Mouse (Mus musculus) heart, embryonic 10.5 days (tissue): Measurements from ENCODE around the gene Gtf2h2. TPM values are rescaled to one million over a fixed set of nuclear protein-coding genes. Genes with fewer than 3 reads are reported as not detected.
"Not testable (repeated sequence)": the region's sequence is repeated elsewhere in the genome, so short reads cannot be mapped to it uniquely, and the experiment has no call there.

Experiments used
- DNase-seq: peaks from one replicate; pipeline ENCODE4 v3.0.0-alpha.2; 2017; ENCODE audit warnings: low spot score
- H3K27ac ChIP-seq: fragments of 300-500 bp; sonication (generic); 2 replicates; pipeline ENCODE4 v1.5.1; 2016; ENCODE audit warnings: mild to moderate bottlenecking
- H3K27me3 ChIP-seq: fragments of 300-500 bp; sonication (generic); 2 replicates; pipeline ENCODE4 v1.6.1; 2016; ENCODE audit warnings: mild to moderate bottlenecking; ENCODE audit not compliant: poor library complexity, insufficient read depth, severe bottlenecking
- H3K36me3 ChIP-seq: fragments of 300-500 bp; sonication (generic); 2 replicates; pipeline ENCODE4 v1.6.1; 2016; ENCODE audit warnings: mild to moderate bottlenecking, moderate library complexity
- H3K4me1 ChIP-seq: fragments of 300-500 bp; sonication (generic); 2 replicates; pipeline ENCODE4 v1.6.1; 2016; ENCODE audit warnings: mild to moderate bottlenecking
- H3K4me3 ChIP-seq: fragments of 300-500 bp; sonication (generic); 2 replicates; pipeline ENCODE4 v1.5.1; 2016; ENCODE audit warnings: mild to moderate bottlenecking, moderate library complexity
- H3K9me3 ChIP-seq: fragments of 300-500 bp; sonication (generic); 2 replicates; pipeline ENCODE4 v1.6.1; 2016; ENCODE audit warnings: mild to moderate bottlenecking, moderate library complexity
- WGBS: fragments of 180-500 bp; shearing (Covaris S2); methylation state at CpG from one replicate; pipeline ENCODE4 v1.1.7; 2016; 5-methylcytosine and 5-hydroxymethylcytosine counted together
- polyA plus RNA-seq: library from polyadenylated mRNA; unstranded; fragments of >200 nt; fragmentation: Nextera tagmentation; extraction: Ambion mirVana; gene quantifications from 2 replicates; pipeline ENCODE4 v1.2.1, GENCODE M21; 2016

The Gtf2h2 gene
- polyA plus RNA-seq, 1 experiment from 2014 or later = 73.5 TPM

DNA sequence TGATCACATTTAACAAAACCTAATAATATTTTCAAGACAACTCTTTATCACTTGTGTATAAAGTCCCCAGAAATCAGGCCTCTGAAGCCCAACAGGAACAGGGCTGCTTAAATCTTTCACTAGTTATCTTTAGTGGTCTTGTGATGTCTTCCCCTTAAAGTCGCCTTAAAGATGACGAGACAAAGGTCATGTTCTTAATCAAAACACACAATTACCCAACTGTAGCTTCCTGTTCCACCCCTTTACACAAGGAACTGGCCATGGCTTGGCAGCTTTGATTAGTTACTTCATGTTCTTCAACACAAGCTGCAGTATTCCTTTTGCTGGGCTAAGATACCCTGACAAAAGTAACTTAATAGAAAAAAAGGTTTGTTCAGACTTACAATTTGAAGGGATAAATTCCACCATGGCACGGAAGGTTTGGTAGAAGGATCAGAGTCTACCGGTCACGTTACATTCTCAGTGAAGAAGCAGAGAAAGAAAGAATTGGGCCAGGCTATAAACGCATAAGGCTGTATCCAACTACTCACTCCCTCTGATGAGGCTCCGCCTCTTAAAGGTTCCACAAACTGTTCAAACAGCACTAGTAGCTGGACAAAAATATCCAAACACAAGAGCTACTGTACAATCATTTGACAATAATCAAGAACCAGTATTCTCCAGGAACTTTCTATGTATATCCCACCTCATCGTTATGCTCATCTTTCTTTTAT lies 39.8 kb downstream of the Gtf2h2 start, which contains the start of gene Naip1:
Naip1 (minus strand) TSS at position 455 of the 713 bp plus-strand sequence.
- H3K27ac ChIP-seq, DNase-seq, H3K9me3 ChIP-seq, H3K36me3 ChIP-seq, H3K27me3 ChIP-seq, H3K4me1 ChIP-seq, H3K4me3 ChIP-seq: not testable (repeated sequence)
- 71% methylated on average over 8 of the region's 8 CpGs for WGBS

DNA sequence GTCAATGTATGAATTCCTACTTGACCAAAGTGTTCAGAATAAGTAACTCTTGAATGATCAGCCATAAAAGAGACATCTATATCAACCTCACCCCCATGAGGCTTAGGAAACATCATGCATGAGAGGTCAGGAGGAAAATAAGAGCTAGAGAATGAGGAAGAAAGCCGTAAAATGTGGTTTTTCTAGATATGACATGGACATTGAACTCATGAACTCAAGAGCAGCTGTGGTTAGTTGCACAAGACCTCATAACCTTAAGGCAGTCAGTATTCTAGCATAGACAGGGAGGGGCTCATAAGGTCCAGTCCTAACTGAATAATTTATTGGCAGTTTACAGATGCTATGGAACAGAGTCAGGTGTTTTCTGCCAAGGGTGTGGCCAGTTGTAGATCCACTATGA lies 42.9 kb downstream of the Gtf2h2 start:
- Histone ChIP-seq H3K27ac (no peak overlapping the region), H3K27me3 (no peaks in the 10 kb centered on the region), H3K36me3 (no peaks in the 10 kb centered on the region), H3K4me1 (no peaks in the 10 kb centered on the region), H3K4me3 (no peak overlapping the region), H3K9me3 (no peaks in the 10 kb centered on the region)
- 86% methylated on average over 1 of the region's 1 CpGs for WGBS
- no peak for DNase-seq

DNA sequence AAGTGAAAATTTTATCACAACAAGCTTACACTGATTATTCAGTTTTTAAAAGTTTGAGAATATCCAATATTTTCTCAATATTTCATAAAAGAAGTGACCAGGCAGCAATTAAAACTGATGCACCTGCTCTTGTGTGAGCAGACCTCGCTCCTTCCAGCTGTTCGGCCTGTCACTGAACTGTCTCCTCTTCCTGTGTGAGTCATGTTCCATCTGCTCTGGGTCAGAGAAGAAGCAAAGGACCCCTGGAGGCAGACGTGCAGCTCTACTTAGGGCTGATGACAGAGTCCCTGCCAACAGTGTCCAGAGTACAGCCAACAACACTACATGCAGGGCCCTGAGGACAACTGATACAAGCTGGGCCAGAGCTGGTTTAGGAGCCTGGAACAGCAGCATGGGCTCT lies 52.3 kb downstream of the Gtf2h2 start:
- Histone ChIP-seq H3K27ac (no peak overlapping the region), H3K9me3 (no peaks in the 10 kb centered on the region), H3K4me1 (no peaks in the 10 kb centered on the region), H3K36me3 (no peaks in the 10 kb centered on the region), H3K4me3 (no peak overlapping the region), H3K27me3 (no peaks in the 10 kb centered on the region)
- DNase-seq = no peak
- WGBS = 48% methylated on average over 3 of the region's 3 CpGs

DNA sequence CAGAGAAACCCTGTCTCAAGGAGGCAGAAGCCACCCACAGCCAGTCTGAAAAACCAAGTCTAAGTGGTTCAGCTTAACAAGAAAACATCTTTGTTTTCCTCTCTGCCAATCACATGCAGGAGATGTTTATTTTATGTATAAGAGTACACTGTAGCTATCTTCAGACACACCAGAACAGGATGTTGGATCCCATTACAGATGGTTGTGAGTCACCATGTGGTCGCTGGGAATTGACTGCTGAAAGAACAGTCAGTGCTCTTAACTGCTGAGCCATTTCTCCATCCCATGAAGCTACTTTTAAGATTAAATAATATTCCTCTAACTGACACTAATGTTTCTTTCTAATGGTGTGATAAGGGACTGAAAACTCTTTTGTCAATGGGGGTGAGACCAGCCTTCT lies 53.7 kb downstream of the Gtf2h2 start:
- H3K27me3 ChIP-seq = no peaks in the 10 kb centered on the region
- H3K27ac ChIP-seq = no peak overlapping the region
- no peaks in the 10 kb centered on the region for H3K36me3 ChIP-seq
- no peaks in the 10 kb centered on the region for H3K4me1 ChIP-seq
- H3K4me3 ChIP-seq = no peak overlapping the region
- DNase-seq = no peak
- H3K9me3 ChIP-seq = no peaks in the 10 kb centered on the region
- WGBS = 35% methylated on average over 1 of the region's 1 CpGs

DNA sequence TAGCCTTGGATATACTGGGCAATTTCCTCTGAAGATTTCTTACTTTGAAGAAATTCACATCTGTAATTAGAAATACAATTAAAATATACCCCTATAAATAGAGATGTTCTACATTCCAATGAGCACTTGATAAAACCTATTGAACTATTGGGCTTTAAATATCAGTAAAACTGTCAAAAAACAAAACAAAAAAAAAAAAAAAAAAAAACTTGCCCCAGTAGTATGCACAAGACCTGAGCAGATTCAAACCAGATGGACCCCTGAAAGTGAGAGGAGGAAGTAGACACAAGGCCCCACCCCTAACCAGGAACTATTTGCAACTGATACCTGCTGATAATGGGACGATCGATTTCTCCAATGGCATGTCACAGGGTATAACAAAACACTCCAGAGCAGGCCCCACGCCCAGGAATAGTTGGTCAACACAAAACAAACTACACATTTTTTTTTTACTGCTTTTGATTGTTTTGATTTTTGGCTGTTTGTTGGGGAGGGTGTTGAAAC lies 55.0 kb downstream of the Gtf2h2 start:
- H3K4me3 ChIP-seq = no peak overlapping the region
- no peaks in the 10 kb centered on the region for H3K4me1 ChIP-seq
- no peak for DNase-seq
- H3K36me3 ChIP-seq = no peaks in the 10 kb centered on the region
- 60% methylated on average over 3 of the region's 3 CpGs for WGBS
- H3K9me3 ChIP-seq = no peaks in the 10 kb centered on the region
- H3K27ac ChIP-seq = no peak overlapping the region
- no peaks in the 10 kb centered on the region for H3K27me3 ChIP-seq

DNA sequence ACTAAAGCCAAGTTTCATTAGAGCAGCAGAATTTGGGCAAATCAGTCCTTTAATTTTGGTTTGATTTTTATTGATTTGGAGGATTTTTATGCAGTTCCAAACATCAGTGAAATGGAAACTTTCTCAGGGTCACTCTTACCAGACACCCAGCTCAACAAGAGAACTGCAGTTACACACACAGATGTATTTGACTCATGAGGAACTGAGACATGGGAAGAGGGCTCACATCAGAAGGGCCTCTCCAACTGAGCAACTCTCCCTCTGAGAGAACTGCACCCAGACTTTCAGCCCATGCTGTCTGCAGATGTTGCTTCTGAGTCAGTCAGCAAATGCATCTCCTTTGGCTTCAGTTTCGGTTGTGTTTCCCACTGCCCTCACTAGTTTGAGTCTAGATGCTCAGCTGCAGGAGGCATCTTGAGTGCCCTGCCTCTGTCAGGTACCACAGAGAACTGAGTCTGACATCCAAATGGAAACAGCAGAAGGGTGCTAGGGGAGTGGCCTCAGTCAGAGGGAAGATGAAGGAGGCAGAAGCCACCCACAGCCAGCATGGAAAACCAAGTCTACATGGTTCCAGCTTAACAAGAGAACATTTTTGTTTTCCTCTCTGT lies 55.7 kb downstream of the Gtf2h2 start:
- not testable (repeated sequence) for H3K36me3 ChIP-seq, H3K9me3 ChIP-seq, H3K27me3 ChIP-seq, H3K4me3 ChIP-seq, H3K4me1 ChIP-seq, DNase-seq, H3K27ac ChIP-seq
- WGBS = 65% methylated on average over 1 of the region's 1 CpGs

DNA sequence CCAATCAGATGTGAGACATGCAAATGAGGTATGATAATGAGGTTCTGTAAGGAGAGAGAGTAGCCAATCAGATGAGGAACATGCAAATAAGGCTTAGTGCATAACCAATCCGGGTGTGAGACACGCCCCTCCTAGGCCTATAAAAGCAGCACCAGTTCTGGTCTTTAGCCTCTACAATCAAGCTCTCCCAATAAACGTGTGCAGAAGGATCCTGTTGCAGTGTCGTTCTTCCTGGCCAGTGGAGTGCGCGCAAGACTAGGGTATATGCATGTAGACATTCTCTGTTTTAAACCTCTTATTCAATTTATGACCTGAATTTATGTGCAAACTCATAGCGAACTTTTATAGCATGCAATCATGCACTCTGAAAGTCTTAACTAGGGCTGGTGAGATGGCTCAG lies 72.4 kb downstream of the Gtf2h2 start:
- not testable (repeated sequence) for H3K4me3 ChIP-seq, H3K4me1 ChIP-seq, H3K36me3 ChIP-seq, H3K9me3 ChIP-seq, H3K27ac ChIP-seq, H3K27me3 ChIP-seq, DNase-seq
- 86% methylated on average over 7 of the region's 7 CpGs for WGBS

DNA sequence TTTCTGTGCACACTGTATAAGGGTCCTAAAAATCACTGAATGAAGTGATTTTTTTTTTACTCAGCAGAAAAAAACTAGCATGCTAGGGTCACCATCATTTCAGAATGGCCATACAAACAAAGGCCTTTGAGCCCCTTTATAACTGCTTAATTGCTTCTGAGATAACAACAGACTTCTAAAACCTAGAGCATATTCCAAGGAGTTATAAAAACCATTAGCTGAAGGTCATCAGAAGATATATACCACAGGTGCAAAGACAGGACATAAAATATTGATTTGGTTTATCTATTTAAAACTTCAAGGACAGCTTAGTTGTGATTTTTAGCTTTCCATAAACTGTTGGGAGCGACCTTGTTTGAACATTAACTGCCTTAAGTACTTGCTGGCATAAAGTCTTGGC lies 78.0 kb downstream of the Gtf2h2 start:
- 73% methylated on average over 1 of the region's 1 CpGs for WGBS
- no peak for DNase-seq
- Histone ChIP-seq H3K9me3 (no peaks in the 10 kb centered on the region), H3K36me3 (no peaks in the 10 kb centered on the region), H3K4me3 (no peak overlapping the region), H3K27ac (no peak overlapping the region), H3K27me3 (no peaks in the 10 kb centered on the region), H3K4me1 (no peaks in the 10 kb centered on the region)

Other genes with a start within 250 kb of the Gtf2h2 start
- gene Naip5, start 246.3 kb downstream of the Gtf2h2 start, polyA plus RNA-seq = 0.11 and 0.14 TPM in 2 replicates
- gene Naip6, start 174.9 kb downstream of the Gtf2h2 start, polyA plus RNA-seq = 0.18 TPM in 1 of 2 replicates, not detected in the other
- not detected in 2 replicates for gene Naip1, start 39.7 kb downstream of the Gtf2h2 start, polyA plus RNA-seq
- gene Ocln, start 60.1 kb upstream of the Gtf2h2 start, polyA plus RNA-seq = 1.7 and 4.8 TPM in 2 replicates
- 3.7 and 5.3 TPM in 2 replicates for gene Marveld2, start 124.4 kb upstream of the Gtf2h2 start, polyA plus RNA-seq
- 271 and 304 TPM in 2 replicates for gene Ak6, start 158.4 kb upstream of the Gtf2h2 start, polyA plus RNA-seq
- 24.1 and 25.6 TPM in 2 replicates for gene Rad17, start 158.5 kb upstream of the Gtf2h2 start, polyA plus RNA-seq
- 12.4 and 12.8 TPM in 2 replicates for gene Taf9, start 159.0 kb upstream of the Gtf2h2 start, polyA plus RNA-seq
- gene Ccdc125, start 177.1 kb upstream of the Gtf2h2 start, polyA plus RNA-seq = 4.2 and 5.8 TPM in 2 replicates
- 86.2 and 106 TPM in 2 replicates for gene Cdk7, start 238.4 kb upstream of the Gtf2h2 start, polyA plus RNA-seq